Mouse (Mus musculus): Measurements from ENCODE around the gene Prss43. TPM values are rescaled to one million over a fixed set of nuclear protein-coding genes. Genes with fewer than 3 reads are reported as not detected.

Prss43 gene
- polyA plus RNA-seq, 1 experiment from 2014 or later: not detected

DNA sequence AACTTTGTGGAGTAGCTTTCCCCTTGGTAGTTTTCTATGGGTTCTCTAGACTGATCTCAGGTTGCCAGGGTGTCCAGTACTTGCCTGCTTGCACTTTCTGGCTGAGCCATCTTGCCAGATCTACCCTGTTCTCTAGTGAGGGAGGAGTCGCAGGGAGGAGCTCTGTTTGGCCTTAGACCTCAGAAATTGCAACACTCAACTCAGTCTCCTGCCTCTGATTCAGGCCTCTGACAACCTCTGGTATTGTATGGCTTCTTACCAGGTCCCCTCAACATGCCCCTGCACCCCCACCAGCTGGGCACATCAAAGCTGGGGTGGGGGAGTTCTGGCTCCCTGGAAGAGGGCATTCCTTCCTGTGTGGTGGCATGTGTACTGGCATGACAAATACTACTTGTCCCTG is 50.9 kb downstream of the Prss43 start:
- Histone ChIP-seq H3K36me3 (no peaks in the 10 kb centered on the region), H3K9me3 (replicated peaks) (no peaks in the 10 kb centered on the region), H3K4me1 (peaks cover 49% of the 10 kb centered on the region), H3K27me3 (peaks cover 50% of the 10 kb centered on the region), H3K4me2 (no peak overlapping the region), H3K4me3 (replicated peaks) (no peak overlapping the region), H3K27ac (no peak overlapping the region), H3K9ac (no peak overlapping the region)
- no peak for ATAC-seq (replicated peaks; ENCODE audit: low FRiP score)
- WGBS: 89% methylated on average over 1 of the region's 1 CpGs

DNA sequence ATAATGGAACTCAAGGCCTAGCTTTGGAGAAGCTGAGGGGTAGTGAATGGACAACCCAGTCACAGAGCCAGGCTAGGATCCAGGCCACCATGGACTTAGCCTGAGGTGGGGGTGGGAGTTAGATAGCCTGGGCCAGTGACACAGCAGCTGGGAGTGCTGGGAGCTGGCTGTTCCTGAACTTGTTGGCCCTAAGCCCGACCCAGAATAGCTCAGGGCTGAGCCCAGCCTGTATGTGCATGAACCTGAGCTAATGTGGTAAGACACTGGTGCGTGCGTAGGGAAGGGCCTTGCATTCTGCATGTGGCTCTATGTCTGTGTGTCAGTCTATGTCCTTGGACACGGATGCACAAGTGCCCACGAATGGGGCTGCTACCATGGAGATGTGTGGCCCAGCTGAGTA is 51.4 kb downstream of the Prss43 start:
- ATAC-seq (replicated peaks; ENCODE audit: low FRiP score): no peak
- 90% methylated on average over 5 of the region's 5 CpGs for WGBS

DNA sequence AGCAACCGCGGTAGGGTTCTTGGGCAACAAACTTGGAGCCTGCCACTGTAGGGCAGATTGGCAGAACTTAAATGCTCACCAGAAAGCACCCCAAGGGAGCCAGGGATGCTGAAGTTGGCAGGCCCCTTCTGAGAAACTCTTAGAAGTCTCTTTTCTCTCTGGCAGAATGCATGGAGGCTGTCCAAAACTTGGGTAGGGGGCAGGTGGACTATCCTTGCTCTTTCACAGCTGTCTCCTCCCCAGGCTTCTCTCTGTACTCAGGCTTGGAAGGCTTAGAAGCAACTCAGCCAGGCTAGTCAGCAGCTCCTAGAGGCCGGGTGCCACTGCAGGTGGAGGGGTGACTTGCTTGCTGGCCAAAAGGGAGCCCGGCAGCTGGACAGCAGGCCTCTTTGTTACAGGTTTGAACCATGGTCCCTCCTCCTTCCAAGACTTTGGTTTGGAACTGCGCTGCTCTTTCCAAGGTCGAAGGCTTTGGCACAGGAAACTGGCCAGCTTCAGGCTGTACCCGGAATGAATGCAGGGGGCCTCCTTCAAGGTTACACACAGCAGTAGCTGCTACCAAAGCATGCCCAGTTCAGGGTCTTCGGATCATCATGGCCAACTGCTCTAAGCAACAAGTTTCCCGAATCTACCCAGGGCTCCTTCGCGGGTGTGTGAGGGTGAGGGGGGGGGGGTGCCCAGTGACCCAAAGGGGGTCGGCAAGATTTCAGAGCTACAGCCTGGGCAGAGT is 52.9 kb downstream of the Prss43 start, which contains the start of gene Als2cl:
TSS of gene Als2cl (plus strand) at position 680 of the 730 bp plus-strand sequence.
- Histone ChIP-seq H3K9ac (peak within 1 kb of the TSS; percentile 51), H3K27me3 (peaks cover 30% of the 10 kb centered on the region), H3K36me3 (no peaks in the 10 kb centered on the region), H3K4me3 (replicated peaks) (peak within 1 kb of the TSS; percentile 68), H3K9me3 (replicated peaks) (no peaks in the 10 kb centered on the region), H3K4me2 (peak within 1 kb of the TSS; percentile 93), H3K4me1 (peaks cover 39% of the 10 kb centered on the region), H3K27ac (peak within 1 kb of the TSS; percentile 63)
- 14% methylated on average over 12 of the region's 12 CpGs for WGBS
- ATAC-seq (replicated peaks; ENCODE audit: low FRiP score): peak; percentile 26

More for the DNA sequence above, 51.4 kb downstream of the Prss43 start:
- Histone ChIP-seq H3K9ac (no peak overlapping the region), H3K4me1 (peaks cover 49% of the 10 kb centered on the region), H3K36me3 (no peaks in the 10 kb centered on the region), H3K27ac (no peak overlapping the region), H3K27me3 (peaks cover 44% of the 10 kb centered on the region), H3K4me2 (no peak overlapping the region), H3K4me3 (replicated peaks) (no peak overlapping the region), H3K9me3 (replicated peaks) (no peaks in the 10 kb centered on the region)

DNA sequence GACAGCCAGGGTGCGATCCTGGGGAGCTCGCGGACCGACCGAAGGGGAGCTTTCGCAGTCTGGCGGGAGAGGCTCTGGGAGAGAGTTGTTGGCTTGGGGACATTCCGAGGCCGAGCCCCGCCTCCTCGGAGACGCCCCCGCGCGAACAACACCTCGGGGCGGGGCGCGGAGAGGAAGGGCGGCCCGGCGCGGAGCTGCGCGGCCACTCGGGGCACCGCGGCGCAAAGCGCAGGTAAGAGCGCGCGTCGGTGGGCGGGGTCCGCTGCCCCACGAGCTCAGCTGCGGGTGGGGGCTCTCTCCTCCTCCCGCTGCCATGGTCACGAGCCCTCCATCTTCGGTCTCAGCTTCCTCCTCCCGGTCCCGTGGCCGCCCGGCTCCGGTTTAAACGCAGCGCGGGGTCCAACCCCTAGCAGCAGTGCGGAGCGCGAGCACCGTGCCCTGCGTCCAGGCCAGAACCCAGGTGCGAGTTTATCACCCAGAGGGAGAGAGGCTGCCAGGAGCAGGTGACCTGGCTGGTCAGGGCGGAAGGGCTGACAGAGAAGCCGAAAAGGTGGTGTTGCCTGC is 53.6 kb downstream of the Prss43 start, which contains the start of gene Tmie:
TSS of gene Tmie (minus strand) at position 116 of the 564 bp plus-strand sequence.
- peak within 1 kb of the TSS; percentile 63 for H3K27ac ChIP-seq
- peak within 1 kb of the TSS; percentile 68 for H3K4me3 ChIP-seq (replicated peaks)
- H3K27me3 ChIP-seq: peaks cover 27% of the 10 kb centered on the region
- peak; percentile 89 for ATAC-seq (replicated peaks; ENCODE audit: low FRiP score)
- WGBS: under 1% methylated on average over 57 of the region's 57 CpGs
- no peaks in the 10 kb centered on the region for H3K36me3 ChIP-seq
- no peaks in the 10 kb centered on the region for H3K9me3 ChIP-seq (replicated peaks)
- peak within 1 kb of the TSS; percentile 93 for H3K4me2 ChIP-seq
- peak within 1 kb of the TSS; percentile 51 for H3K9ac ChIP-seq
- H3K4me1 ChIP-seq: peaks cover 32% of the 10 kb centered on the region

DNA sequence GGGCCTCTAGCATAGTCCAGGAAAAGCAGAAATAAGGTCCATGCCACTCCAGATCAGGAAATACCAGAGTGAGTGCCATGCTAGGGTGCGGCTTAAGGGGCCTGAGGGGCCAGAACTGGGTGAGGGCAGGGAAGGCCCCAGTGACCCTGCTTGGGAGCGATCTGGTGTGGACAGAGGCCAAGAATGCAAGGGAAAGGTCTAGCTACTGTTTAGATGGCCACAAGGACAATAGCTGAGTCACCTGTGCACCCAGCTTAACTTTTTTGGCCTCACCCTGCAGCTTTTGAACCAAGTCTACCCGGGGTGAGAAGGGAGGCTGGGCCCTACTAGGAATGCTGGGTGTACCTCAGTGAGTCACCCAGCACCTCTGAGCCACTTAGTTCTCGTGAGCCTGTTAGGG is 54.3 kb downstream of the Prss43 start:
- H3K9ac ChIP-seq: peak overlapping the region; percentile 51; the same call in 1 of the 2 replicates
- H3K9me3 ChIP-seq (replicated peaks): no peaks in the 10 kb centered on the region
- peak overlapping the region; percentile 68 for H3K4me3 ChIP-seq (replicated peaks)
- ATAC-seq (replicated peaks; ENCODE audit: low FRiP score): peak; percentile 23
- H3K36me3 ChIP-seq: no peaks in the 10 kb centered on the region
- H3K27me3 ChIP-seq: peaks cover 27% of the 10 kb centered on the region
- 67% methylated on average over 4 of the region's 4 CpGs for WGBS
- H3K4me2 ChIP-seq: peak overlapping the region; percentile 93
- H3K4me1 ChIP-seq: peaks cover 26% of the 10 kb centered on the region
- peak overlapping the region; percentile 63 for H3K27ac ChIP-seq

Other genes with a start within 250 kb of the Prss43 start
- gene Nradd, start 202.2 kb upstream of the Prss43 start, polyA plus RNA-seq (2015; fragmentation: Nextera tagmentation; extraction: Ambion mirVana): 55.2 and 56.4 TPM in 2 replicates
- gene Nbeal2, start 172.5 kb upstream of the Prss43 start, polyA plus RNA-seq (2015; fragmentation: Nextera tagmentation; extraction: Ambion mirVana): 3.7 and 5.5 TPM in 2 replicates
- 151 and 157 TPM in 2 replicates for gene Ccdc12, start 170.2 kb upstream of the Prss43 start, polyA plus RNA-seq (2015; fragmentation: Nextera tagmentation; extraction: Ambion mirVana)
- 1.8 and 3.9 TPM in 2 replicates for gene Myl3, start 84.8 kb upstream of the Prss43 start, polyA plus RNA-seq (2015; fragmentation: Nextera tagmentation; extraction: Ambion mirVana)
- gene Pth1r, start 79.5 kb upstream of the Prss43 start, polyA plus RNA-seq (2015; fragmentation: Nextera tagmentation; extraction: Ambion mirVana): 67.1 and 70.1 TPM in 2 replicates
- gene Prss42, start 28.5 kb upstream of the Prss43 start, polyA plus RNA-seq (2015; fragmentation: Nextera tagmentation; extraction: Ambion mirVana): not detected in 2 replicates
- not detected in 2 replicates for gene Prss44, start 12.7 kb upstream of the Prss43 start, polyA plus RNA-seq (2015; fragmentation: Nextera tagmentation; extraction: Ambion mirVana)
- gene Prss45, start 7.9 kb downstream of the Prss43 start, polyA plus RNA-seq (2015; fragmentation: Nextera tagmentation; extraction: Ambion mirVana): not detected in 2 replicates
- gene Prss46, start 17.8 kb downstream of the Prss43 start, polyA plus RNA-seq (2015; fragmentation: Nextera tagmentation; extraction: Ambion mirVana): 0.13 TPM in 1 of 2 replicates, not detected in the other
- 0.40 and 0.90 TPM in 2 replicates for gene Prss50, start 31.3 kb downstream of the Prss43 start, polyA plus RNA-seq (2015; fragmentation: Nextera tagmentation; extraction: Ambion mirVana)
- 4.1 and 5.3 TPM in 2 replicates for gene Als2cl, start 53.2 kb downstream of the Prss43 start, polyA plus RNA-seq (2015; fragmentation: Nextera tagmentation; extraction: Ambion mirVana)
- 1.3 and 1.8 TPM in 2 replicates for gene Tmie, start 53.4 kb downstream of the Prss43 start, polyA plus RNA-seq (2015; fragmentation: Nextera tagmentation; extraction: Ambion mirVana)
- gene Fam240a, start 90.2 kb downstream of the Prss43 start, polyA plus RNA-seq (2015; fragmentation: Nextera tagmentation; extraction: Ambion mirVana): not detected in 2 replicates
- not detected in 2 replicates for gene Tdgf1, start 119.5 kb downstream of the Prss43 start, polyA plus RNA-seq (2015; fragmentation: Nextera tagmentation; extraction: Ambion mirVana)
- gene Lrrc2, start 124.9 kb downstream of the Prss43 start, polyA plus RNA-seq (2015; fragmentation: Nextera tagmentation; extraction: Ambion mirVana): 0.21 and 0.30 TPM in 2 replicates
- gene Rtp3, start 163.9 kb downstream of the Prss43 start, polyA plus RNA-seq (2015; fragmentation: Nextera tagmentation; extraction: Ambion mirVana): 0.86 and 1.0 TPM in 2 replicates
- gene Ltf, start 192.6 kb downstream of the Prss43 start, polyA plus RNA-seq (2015; fragmentation: Nextera tagmentation; extraction: Ambion mirVana): 2.7 and 3.7 TPM in 2 replicates
- gene Ccrl2, start 230.8 kb downstream of the Prss43 start, polyA plus RNA-seq (2015; fragmentation: Nextera tagmentation; extraction: Ambion mirVana): 1.3 TPM in 2 replicates

Measured in kidney, embryonic 15.5 days (tissue).